In the genomic region with DNA sequence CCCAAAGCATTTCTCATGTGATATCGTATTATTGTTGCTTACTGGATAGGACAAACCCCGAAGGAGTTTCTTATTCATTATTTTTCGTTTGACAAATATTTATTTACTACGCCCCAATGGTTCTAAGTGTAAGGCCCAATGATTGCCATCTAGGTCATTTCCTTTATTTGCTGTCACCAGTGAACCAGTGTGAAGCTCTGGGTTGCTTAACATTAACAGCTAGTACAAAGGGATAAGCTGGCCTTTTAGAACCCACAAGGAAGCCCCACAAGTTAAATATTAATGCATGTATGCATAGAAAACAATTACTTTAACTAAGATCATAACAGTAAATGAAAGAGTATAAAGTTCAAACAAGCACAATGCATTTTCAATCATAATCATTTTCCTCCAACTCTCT, we compare ENCODE assay signal across 20 mouse cellular contexts.
"Had no signal": no experiment of that assay in that cellular context is flagged by ENCODE, and none has a peak within 500 bp of the region (broad histone marks: within the 10 kb centered on the region; RNA-seq: fewer than 3 reads in every experiment).

No protein-coding gene starts in this region.

- H3K4me3 ChIP-seq: liver, embryonic 15.5 days; midbrain, embryonic 10.5 days; midbrain, embryonic 12.5 days; myocyte; neural tube, embryonic 13.5 days; neural tube, embryonic 15.5 days had no signal

- H3K27ac ChIP-seq: liver, embryonic 15.5 days; midbrain, embryonic 10.5 days; midbrain, embryonic 12.5 days; neural tube, embryonic 13.5 days; neural tube, embryonic 15.5 days had no signal

- H3K4me2 ChIP-seq: liver, embryonic 15.5 days; lung, embryonic 14.5 days; midbrain, embryonic 12.5 days; neural tube, embryonic 13.5 days; neural tube, embryonic 15.5 days had no signal

- H3K27me3 ChIP-seq: neural tube, embryonic 15.5 days had no signal

- ATAC-seq: midbrain, embryonic 16.5 days had no signal

- H3K9me3 ChIP-seq: liver, embryonic 15.5 days; midbrain, embryonic 10.5 days; midbrain, embryonic 12.5 days; neural tube, embryonic 13.5 days; neural tube, embryonic 15.5 days had no signal

- DNase-seq: lung, adult 18-20 months; lung, embryonic 14.5 days; lung, postnatal 10 days; lung, postnatal 4 days; midbrain, embryonic 14.5 days; retina, postnatal 1 day; right cerebral cortex, adult 18-20 months; right cerebral cortex, postnatal 25 days; right cerebral cortex, postnatal 4 days; spleen, adult 18-20 months; thymus, adult 2 months; thymus, postnatal 25 days; thymus, postnatal 4 days had no signal

- H3K9ac ChIP-seq: liver, embryonic 15.5 days; lung, embryonic 14.5 days; midbrain, embryonic 12.5 days; neural tube, embryonic 13.5 days; neural tube, embryonic 15.5 days had no signal

- H3K36me3 ChIP-seq: liver, embryonic 15.5 days; midbrain, embryonic 10.5 days; midbrain, embryonic 12.5 days; neural tube, embryonic 13.5 days; neural tube, embryonic 15.5 days had no signal
